Mouse (Mus musculus): ENCODE data around the gene Ctnna2. TPM values are rescaled to one million over a fixed set of nuclear protein-coding genes. Genes with fewer than 3 reads are reported as not detected.

The Ctnna2 gene
- total RNA-seq, 2 experiments from 2014 or later = 2.6 to 3.5 TPM

DNA sequence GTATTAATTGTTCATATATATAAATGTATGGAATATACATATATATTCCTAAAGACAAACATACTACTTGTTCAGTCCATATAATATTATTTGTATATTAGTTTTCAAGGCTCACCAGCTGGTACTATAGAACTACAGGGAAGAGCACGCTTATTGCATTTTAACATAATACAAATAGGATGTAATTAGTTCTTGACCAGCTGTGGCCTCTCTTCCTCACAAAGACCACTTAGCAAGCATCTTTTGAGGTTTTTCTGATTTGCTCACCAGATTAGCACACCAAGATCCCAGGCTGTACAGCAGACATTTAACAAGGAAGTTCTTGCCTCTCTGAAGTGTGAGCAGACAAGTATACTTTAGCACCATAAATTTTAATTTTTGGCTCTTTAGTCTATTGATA is 152.0 kb downstream of the Ctnna2 start:
- no peak for DNase-seq (ENCODE audit: low spot score in 2 of 2)

DNA sequence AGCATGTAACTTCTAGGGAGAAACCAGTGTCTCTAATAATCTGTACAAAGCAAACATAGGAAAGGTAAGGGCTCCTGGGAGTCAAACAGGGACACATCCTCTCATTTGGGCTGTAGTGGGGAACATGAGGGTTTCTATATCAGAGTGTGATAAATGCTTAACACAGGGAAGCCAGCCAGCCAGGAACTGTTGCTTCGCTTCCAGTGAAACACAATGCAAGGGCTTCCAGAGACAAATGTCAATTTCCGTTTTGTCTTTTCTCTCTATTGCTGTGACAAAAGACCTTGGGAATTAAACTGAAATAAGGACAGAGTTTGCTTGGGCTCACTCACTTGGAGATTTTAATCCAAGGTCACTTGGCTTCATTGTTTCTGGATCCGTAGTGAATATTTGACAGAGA is 162.4 kb downstream of the Ctnna2 start:
- no peak for DNase-seq (ENCODE audit: low spot score in 2 of 2)

DNA sequence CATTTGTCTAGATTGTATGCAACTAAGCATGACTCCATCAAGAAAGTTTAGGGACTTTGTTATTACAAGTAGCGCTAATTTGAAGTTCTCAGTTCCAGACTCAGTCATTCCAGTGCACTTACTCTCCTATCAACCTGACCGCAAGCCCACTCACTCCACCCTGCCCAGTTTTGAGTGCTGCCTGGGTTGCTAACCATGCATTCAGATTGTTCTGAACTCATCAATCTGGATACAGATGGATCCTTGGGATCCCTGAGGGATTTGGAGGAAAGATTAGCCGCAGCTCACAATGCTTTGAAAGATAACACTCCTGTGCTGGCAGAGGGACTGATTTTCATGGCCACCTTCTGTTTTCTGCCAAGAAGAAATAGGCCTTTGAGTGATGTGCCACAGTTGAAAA is 168.5 kb downstream of the Ctnna2 start:
- DNase-seq (ENCODE audit: low spot score in 2 of 2) = no peak

DNA sequence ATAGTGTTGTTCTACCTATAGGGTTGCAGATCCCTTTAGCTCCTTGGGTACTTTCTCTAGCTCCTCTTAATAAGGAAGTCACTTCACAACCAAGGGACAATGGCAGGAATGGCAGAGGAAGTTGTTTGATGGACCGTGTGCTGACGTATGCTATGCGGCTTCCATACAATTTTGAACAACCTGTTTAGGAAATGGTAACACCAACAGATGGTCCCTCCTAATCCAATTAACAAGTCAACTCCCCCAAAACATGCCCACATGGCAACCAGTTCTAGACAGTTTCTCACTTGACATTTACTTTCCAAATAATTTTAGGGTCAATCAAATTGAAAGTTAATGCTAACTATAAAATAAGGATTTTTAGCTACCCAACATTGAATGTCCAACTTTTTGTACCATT is 176.9 kb downstream of the Ctnna2 start:
- DNase-seq (ENCODE audit: low spot score in 2 of 2) = no peak

DNA sequence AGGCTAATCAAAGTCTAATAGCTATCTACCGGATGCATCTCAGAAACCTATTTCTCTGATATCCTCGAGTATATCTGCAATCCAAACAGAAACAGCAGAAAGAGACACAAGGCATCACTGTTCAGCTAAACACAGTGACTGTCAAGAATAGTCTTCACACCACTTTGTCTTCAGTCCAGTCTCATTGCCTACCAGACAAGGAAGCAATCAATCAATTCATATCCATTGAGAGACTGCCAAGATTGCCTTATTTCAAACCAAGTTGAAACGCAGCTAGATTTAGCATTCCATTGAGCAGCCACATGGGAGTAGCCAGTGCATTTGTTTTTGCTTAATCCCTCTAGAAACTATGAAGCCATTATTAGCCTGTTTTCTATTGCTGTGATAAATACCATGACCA is 196.2 kb downstream of the Ctnna2 start:
- no peak for DNase-seq (ENCODE audit: low spot score in 2 of 2)

DNA sequence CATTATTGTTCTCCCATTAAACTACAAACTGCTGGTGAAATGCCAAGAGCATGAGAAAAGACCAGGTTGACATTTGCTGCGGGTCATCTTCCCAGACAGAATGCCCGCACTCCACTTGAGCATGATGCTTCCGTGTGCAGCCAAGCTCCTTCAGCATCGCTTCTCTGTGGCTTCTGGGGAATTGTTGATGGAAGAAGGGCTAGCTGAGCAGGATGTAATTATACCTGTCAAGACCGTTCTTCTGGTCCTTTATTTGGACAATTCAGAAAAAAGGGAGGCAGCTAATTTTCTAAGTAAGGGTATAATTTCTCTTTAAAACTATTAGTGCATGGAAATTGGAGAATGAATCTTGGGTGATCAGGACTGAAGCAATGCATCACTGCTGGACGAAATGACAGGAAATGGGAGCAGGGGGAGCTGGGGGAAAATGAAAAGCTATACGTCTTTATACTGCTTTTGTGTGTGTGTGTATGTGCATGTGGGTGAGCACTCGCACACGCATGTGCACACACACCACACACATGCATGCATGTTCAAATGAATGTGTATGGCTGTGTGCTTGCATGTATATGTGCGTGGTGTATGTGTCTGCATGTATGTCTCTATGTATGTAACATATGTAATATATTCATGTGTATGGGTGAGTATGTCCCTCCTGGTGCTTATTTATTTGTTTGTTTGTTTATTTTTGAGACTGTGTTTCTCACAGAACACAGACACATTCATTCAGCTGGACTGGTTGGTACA is 211.0 kb downstream of the Ctnna2 start:
- DNase-seq (ENCODE audit: low spot score in 2 of 2) = no peak

DNA sequence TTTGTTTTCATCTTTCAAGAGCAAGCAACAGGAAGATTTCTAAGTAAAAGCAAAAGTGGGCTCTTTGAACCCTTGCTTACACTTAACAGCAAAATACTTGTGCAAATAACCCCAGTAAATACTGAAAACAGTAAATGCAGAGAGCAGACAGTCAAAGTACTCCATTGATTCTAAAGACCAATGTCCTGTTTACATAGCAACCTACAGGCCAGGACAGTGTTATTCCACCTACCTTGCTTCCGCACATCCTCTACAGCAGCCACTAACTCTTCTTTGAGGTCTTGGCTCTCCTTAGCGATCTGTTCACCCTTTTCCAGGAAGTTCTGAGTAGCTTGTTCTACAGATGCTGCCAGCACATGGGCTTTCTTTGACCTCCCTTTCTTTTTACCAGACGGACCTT is 221.3 kb downstream of the Ctnna2 start:
- DNase-seq (ENCODE audit: low spot score in 2 of 2) = no peak

DNA sequence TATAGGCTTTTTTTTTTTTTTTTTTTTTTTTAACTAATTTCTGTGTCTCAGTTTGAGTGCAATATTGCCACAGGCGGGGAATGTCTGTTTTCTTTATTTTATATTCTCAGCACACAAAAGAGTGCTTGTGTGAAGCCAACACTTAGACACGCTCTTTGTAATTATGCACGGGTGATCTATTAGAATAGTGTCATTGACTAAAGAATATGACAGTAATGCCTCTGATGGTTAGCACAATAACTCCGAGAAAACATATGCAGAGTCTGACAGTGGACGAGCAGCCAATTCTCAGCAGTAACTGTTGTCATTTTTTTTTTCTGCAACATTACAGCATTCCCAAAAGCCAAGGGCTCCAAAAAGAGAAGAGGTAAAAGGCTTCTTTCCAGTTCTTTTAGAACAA is 234.1 kb downstream of the Ctnna2 start:
- no peak for DNase-seq (ENCODE audit: low spot score in 2 of 2)

DNA sequence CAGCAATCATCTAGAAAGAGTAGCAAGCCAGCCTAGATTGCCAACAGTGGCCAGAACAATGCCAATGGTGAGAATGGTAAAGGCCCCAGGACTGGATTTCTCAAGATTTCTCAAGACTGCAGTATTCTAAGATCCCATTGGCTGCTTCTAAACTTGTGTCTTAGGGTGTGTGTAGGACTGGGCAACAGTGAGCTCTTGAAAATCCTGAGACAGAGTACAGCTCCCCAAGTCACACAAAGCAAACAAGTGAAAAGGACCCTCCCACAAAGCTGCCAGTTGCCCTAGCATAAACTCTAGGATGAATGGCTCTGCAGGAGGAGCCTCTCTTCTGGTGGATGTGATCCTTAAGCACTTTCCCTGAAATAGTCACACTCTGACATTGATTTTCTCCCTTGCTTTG is 235.8 kb downstream of the Ctnna2 start:
- no peak for DNase-seq (ENCODE audit: low spot score in 2 of 2)

DNA sequence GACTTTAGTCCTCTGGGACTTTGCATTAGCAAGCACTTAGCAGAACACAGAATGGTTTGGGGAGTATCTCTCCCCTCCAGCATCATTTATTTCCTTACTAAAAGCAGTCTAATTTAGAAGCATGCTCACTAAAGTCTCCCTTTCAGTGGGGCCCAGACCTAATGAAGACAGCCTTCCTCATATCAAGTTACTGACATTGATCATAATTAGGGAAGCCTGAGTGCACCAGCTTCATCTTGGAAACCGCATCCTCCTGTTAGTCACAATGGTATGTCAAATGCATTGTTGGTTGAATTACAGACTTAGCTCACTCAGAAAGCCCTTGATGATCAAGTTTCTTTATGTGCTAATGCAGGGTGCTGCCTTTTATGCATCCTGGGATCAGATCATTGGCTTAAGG is 236.5 kb downstream of the Ctnna2 start:
- no peak for DNase-seq (ENCODE audit: low spot score in 2 of 2)

DNA sequence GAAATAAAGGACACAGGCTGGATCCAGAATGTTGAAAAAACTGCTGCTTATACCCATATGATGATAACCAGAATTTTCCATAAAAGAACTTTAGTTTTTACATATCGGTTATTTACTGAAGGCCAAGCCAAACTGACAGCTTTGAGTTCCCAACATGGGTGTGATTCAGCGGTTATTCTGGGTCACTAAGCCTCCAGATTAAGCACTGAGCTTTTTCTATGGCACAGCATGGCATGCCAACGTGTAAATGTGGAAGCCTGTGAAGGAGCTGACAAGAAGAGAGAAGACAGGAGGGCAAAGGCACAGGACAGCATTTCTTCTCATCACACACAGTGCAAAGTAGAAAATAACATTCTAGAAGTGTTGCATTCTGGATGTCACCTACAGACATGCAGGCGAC is 240.9 kb downstream of the Ctnna2 start:
- no peak for DNase-seq (ENCODE audit: low spot score in 2 of 2)

DNA sequence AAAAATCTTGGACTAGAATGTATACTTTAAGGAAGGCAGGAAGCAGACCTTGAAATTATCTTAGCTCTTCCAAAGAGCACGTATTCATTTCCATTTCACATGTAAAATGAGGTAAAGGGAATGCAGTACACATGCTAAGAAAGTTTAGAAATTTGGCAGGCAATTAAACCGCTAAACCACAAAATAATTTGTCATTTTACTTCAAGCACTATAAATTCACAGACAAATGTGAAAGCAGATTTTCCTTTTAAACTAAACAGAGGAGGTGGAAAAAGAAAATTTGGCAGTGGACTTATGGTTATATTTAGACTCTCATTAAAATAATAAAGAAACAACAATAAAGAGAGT is 254.6 kb downstream of the Ctnna2 start:
- DNase-seq (ENCODE audit: low spot score in 2 of 2) = no peak

DNA sequence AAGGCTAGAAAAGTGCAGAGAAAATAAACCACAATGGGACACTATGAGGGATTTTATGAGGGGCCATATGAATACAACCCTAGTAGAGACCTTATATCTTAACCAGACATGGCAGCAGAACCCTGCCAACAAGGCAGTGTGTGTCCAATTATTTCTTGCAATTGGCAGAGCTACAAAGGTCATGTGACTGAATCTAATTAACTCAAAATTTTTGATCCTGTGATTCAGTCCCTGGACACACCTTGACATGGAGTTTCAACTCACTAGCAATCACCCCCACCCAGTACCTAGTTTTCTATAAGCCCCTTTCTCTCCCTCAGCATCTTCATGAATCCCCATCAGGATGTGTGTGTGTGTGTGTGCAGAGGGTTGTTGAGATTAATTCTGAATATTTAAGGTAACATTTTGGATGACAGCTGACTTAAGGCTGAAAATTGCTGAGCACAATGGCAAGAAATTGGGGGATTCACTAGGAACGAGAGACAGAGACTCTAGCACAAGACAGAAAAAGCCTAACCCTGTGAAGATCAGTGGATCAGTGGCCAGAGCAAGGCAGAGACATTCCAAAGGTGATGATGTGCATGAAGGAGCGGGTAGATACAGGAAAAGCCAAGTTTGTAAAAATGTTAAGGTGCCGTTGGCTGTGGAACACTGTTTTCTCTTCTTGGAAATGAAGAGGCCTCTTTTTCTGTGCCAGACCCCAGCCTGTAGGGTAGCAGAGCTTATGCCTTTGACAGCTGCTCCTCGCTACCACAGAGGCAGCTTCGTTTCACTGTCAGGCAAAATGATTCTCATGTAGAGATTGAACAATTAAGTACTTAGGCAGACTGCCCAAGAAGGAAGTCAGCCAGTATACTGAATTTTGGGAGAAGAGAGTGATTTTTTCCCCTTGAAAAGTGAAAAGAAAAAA is 255.2 kb downstream of the Ctnna2 start:
- DNase-seq (ENCODE audit: low spot score in 2 of 2) = no peak

DNA sequence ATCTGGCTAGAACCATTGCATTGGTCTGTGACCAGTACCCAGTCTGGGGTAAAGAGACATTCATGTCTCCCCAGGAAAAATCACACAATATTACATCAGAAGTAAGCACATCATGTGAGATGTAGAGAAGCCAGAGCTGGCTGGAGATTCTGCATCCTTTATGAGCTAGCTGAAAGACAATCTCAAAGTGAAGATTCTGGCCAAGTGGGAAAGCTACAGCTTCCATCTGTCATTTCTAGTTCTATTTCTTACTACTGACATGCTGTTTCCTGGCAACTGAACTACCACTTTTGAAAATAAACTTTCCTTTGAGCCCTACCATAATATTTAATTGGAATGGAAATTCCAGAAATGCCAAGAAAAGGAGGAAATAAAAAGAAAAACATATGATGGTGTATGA is 285.4 kb downstream of the Ctnna2 start:
- no peak for DNase-seq (ENCODE audit: low spot score in 2 of 2)

DNA sequence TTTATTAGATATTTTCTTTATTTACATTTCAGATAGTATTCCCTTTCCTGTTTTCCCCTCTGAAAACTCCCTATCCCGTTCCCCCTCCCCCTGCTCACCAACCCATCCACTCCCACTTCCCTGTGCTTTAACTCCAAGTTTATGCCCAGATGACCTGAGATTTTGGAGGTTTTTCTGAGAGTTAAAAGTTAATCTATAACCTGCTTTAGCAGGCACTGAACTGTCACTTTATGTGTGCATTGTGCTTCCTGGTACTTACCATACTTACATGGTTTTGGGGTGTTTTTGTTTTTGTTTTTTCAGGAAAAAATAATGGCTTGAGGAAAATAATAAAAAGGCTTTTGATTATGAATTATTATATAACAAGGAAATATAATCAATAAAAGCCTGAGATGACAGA is 292.3 kb downstream of the Ctnna2 start:
- no peak for DNase-seq (ENCODE audit: low spot score in 2 of 2)

DNA sequence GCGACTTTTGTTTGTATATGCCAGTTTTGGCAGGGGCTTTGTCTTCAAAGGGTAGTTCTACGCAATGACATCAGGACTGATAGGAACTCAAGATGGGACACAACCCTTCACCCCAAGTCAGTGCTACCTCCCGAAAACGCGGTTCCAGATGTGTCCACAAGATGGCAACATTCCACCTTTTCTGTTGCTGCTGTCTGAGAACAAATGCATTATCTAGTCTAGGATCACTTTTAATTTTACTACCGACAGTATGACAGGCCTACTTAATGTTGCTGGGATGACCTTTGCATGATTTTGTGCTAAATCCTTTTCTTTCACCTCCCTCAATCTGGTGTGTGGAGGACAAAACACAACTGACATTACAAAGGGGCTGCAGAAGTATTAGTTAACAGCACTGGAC is 329.4 kb downstream of the Ctnna2 start:
- peak; percentile 41 to 44 for DNase-seq (ENCODE audit: low spot score in 2 of 2)

DNA sequence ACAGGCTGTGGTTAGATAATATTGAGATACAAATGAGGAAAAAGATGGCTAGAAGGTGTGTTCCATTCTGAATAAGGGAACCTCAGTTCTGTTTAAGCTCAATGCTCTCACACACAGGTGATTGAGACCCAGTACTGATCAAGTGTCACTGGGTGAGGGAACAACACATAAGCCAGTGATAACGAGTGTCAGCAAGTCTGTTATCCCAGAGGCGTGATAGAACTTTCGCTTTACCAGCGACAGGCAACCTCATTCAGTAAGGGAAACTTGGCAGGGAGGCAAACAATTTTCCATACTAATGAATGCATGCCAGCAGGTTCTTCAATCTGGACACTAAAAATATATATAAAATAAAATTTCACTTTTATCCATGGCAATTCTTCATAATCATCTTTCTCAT is 334.9 kb downstream of the Ctnna2 start:
- no peak for DNase-seq (ENCODE audit: low spot score in 2 of 2)

DNA sequence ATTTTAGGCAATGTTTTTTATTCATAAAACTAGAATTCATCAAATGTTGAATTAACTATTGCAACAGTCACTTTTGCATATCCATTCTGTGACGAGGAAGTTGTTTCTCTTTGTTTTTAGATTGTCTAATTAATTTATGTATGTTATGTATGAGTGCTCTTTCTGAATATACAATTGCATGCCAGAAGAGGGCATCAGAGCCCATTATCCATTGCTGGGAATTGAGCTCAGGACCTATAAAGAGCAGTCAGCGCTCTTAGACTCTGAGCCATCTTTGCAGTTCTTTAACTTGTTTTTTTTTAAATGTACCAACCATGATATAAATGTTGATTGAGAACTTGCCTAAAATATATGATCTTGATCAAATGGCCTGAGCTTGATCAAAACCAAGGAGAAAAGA is 340.7 kb downstream of the Ctnna2 start:
- no peak for DNase-seq (ENCODE audit: low spot score in 2 of 2)

DNA sequence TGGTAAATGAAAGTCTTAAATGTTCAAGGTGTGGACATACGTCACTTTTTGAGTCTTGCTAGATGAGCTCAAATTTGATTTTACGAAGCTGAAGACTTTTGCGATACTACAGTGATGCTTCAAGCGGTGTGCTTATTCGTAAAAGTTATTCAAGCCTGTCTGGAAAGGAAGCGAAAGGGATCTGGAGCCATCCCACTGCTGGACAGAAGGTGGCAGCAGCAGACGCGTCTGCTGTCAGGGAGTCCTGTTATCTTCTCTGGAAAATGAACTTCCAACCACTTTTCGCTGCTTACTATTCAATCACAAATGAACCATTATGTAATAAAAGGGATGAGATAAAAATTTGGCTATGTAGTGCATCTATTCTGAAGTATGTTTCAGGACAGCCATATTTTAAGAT is 345.5 kb downstream of the Ctnna2 start:
- peak; percentile 15 to 30 for DNase-seq (ENCODE audit: low spot score in 2 of 2)

DNA sequence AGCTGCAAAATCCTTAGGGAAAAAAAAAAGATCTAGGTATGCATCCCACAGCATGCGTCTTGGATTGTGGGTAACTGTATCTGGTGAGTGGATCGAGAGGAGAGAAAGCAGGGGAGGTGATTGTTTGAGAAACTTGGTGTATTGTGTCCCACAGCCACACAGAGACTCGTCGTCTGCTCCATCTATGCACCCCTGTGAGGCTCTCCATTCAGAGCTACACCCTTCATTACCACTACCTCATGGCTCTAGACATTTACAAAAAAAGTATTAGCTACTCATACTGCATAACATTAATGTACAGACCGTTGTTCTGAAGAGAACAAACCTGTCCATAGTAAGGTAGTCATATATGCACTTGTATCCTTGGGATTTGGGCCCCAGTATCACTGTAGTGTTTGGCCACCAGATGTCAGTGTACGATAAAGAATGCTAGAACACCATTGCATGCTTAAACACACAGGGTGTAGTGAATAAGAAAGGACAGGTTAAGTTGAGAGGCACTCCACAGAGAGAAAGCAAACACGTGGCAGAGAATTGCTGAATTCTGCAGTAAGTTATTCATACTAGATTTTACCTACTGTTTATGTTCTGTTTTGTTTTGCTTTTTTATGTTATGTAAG is 350.8 kb downstream of the Ctnna2 start:
- no peak for DNase-seq (ENCODE audit: low spot score in 2 of 2)

DNA sequence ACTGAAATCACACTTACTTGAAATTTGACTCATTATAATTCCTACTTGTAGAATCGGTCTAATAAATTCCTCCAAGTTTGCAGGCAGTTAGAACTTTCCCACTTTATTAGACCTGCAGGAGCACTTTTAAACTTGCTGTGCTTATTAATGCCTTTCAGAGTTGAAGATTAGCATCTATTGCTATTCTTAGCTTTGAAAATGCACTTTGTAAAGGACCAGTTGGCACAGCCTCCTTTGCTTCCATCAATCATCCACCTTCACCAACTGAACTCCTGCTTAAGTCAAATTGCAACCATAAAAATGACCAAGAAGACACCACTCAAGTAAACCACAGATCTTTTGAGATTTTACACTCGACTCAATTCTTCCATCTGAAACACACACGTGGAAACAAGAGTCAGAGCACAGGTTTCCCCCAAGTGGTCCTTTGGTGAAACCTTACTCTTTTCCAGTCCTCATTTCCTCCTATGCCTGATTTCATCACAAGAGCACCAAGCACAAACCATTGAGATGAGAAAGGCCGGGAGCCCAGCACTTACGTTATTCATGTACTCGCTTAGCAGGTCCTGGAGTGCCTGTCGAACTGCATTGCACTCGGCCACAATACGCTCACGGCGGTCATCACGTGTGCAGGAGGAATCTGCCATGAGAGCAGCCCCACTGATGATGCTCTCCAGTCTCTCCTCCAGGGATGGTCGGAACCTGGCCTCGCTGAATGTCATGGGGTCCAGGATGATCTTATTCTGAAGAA is 374.7 kb downstream of the Ctnna2 start:
- no peak for DNase-seq (ENCODE audit: low spot score in 2 of 2)
